Mouse (Mus musculus) liver, embryonic 15.5 days (tissue): ENCODE measurements around the gene Vwf. TPM values are rescaled to one million over a fixed set of nuclear protein-coding genes. Genes with fewer than 3 reads are reported as not detected.

Experiments
- ATAC-seq: fragments of 200-750 bp; cut with Nextera tagmentation; 2 replicates; pipeline ENCODE4 v1.8.0; 2017; ENCODE audit warnings: moderate number of reproducible peaks, mild to moderate bottlenecking, moderate library complexity; ENCODE audit not compliant: insufficient read depth
- H3K27ac ChIP-seq: fragments of 300-500 bp; sonication (generic); replicated peaks from 2 replicates; pipeline ENCODE4 v1.5.1; 2015; ENCODE audit warnings: mild to moderate bottlenecking, inconsistent platforms
- H3K27me3 ChIP-seq: fragments of 300-500 bp; sonication (generic); 2 replicates; pipeline ENCODE4 v1.6.1; 2015; ENCODE audit warnings: mild to moderate bottlenecking, inconsistent platforms
- H3K36me3 ChIP-seq: fragments of 300-500 bp; sonication (generic); replicated peaks from 2 replicates; pipeline ENCODE4 v1.6.1; 2015; ENCODE audit warnings: moderate library complexity, mild to moderate bottlenecking, inconsistent platforms
- H3K4me1 ChIP-seq: fragments of 300-500 bp; sonication (generic); replicated peaks from 2 replicates; pipeline ENCODE4 v1.6.1; 2015; ENCODE audit warnings: inconsistent platforms
- H3K4me2 ChIP-seq: fragments of 300-500 bp; sonication (generic); 2 replicates; pipeline ENCODE4 v1.6.1; 2015; ENCODE audit warnings: moderate library complexity, mild to moderate bottlenecking, inconsistent platforms
- H3K4me3 ChIP-seq: fragments of 300-500 bp; sonication (generic); replicated peaks from 2 replicates; pipeline ENCODE4 v1.5.1; 2015; ENCODE audit warnings: mild to moderate bottlenecking, inconsistent platforms
- H3K9ac ChIP-seq: fragments of 300-500 bp; sonication (generic); 2 replicates; pipeline ENCODE4 v1.6.1; 2015; ENCODE audit warnings: moderate library complexity, mild to moderate bottlenecking, inconsistent platforms
- H3K9me3 ChIP-seq: fragments of 300-500 bp; sonication (generic); replicated peaks from 2 replicates; pipeline ENCODE4 v1.6.1; 2016; ENCODE audit warnings: inconsistent platforms
- WGBS: fragments of 180-500 bp; shearing (Covaris S2); methylation state at CpG from one replicate; pipeline ENCODE4 v1.1.7; 2015; ENCODE audit warnings: mixed read lengths; ENCODE audit not compliant: insufficient replicate concordance; 5-methylcytosine and 5-hydroxymethylcytosine counted together
- polyA plus RNA-seq: library from polyadenylated mRNA; unstranded; fragments of >200 nt; fragmentation: Nextera tagmentation; extraction: Ambion mirVana; gene quantifications from 2 replicates; pipeline ENCODE4 v1.2.1, GENCODE M21; 2015

Vwf gene
- polyA plus RNA-seq, 1 experiment from 2014 or later, result 8.5 TPM

DNA sequence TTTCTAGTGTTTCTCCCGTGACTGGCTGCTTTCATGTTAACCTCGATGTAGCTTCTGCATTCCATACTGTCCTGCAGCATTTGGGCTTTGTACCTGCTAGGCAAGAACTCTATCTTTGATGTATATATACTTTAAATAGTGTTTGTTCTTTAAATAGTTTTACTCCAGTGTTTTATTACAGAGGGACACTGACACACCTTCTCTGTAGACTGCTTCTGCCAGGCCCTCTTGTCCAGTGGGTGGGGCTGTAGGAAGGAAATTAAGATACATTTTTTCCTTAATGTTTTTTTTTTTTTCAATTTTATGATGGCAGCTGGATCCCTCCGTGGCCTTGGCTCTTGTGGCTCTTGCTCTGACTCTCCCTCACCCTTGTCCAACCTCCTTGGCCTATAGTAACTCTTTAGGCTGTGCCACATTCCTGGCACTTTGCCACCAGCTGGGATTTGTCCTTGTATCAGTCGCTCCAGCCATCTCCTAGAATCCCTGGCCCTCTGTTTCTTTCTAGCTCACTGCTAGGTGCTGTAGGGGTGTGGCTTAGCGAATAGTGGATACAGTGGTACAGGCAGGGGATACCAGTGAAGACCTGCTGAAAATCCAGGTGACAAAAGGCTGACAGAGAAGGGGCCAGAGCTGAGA lies 24.9 kb upstream of the Vwf start:
- 54% methylated on average over 5 of the region's 5 CpGs for WGBS
- H3K36me3 ChIP-seq, result no peaks in the 10 kb centered on the region
- no peak for ATAC-seq
- H3K4me3 ChIP-seq, result no peak overlapping the region
- peaks cover 10% of the 10 kb centered on the region for H3K4me1 ChIP-seq
- no peaks in the 10 kb centered on the region for H3K9me3 ChIP-seq
- H3K9ac ChIP-seq, result no peak overlapping the region
- H3K27ac ChIP-seq, result no peak overlapping the region
- no peaks in the 10 kb centered on the region; the same call in 1 of the 2 replicates for H3K27me3 ChIP-seq
- H3K4me2 ChIP-seq, result no peak overlapping the region

DNA sequence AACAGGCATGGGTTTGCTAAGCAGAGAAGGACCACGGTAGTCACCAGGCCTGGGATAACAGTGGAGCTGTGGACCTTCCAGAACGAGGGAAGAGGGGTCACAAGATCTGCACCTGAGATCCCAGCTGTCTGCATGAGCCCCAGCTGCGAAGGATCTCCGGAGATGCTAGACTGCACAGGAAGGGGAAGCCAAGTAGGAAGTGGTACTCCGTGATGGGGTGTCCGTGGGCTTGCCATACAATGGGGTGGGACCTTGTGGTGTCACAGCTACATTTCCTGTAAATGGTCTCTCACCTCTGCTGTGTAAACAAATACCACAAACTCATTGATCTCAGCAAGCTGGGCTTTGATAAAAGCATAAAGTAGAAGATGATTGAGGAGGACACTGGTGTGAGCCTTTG lies 22.5 kb upstream of the Vwf start:
- Histone ChIP-seq H3K4me1 (peaks cover 13% of the 10 kb centered on the region; the same call in 1 of the 2 replicates), H3K27me3 (no peaks in the 10 kb centered on the region; the same call in 1 of the 2 replicates), H3K36me3 (no peaks in the 10 kb centered on the region), H3K27ac (no peak overlapping the region), H3K9me3 (no peaks in the 10 kb centered on the region), H3K4me3 (no peak overlapping the region), H3K4me2 (no peak overlapping the region), H3K9ac (no peak overlapping the region)
- ATAC-seq, result no peak
- 32% methylated on average over 6 of the region's 6 CpGs for WGBS

DNA sequence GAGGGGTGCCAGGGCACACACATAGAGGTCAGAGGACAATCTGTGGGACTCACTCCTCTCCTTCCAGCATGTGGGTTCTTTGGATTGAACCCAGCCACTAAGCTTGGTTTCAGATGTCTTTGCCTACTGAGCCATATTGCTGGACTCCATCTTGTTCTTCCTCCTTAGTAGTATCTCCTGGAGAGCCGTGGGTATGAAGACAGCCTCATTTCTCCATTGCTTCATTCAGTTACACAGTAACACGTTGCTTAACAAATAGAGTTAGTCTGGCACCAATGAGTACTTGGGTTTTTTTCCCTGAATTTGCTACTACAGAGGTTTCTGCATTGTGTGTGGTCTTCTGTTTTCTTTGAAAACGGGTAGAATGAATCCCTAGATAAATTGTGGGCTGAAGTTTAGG lies 20.5 kb upstream of the Vwf start:
- Histone ChIP-seq H3K36me3 (no peaks in the 10 kb centered on the region), H3K27me3 (no peaks in the 10 kb centered on the region; the same call in 1 of the 2 replicates), H3K9ac (no peak overlapping the region), H3K4me2 (no peak overlapping the region), H3K4me3 (no peak overlapping the region), H3K27ac (no peak overlapping the region), H3K9me3 (no peaks in the 10 kb centered on the region), H3K4me1 (peaks cover 13% of the 10 kb centered on the region; the same call in 1 of the 2 replicates)
- no peak for ATAC-seq
- WGBS, result 29% methylated on average over 3 of the region's 3 CpGs

DNA sequence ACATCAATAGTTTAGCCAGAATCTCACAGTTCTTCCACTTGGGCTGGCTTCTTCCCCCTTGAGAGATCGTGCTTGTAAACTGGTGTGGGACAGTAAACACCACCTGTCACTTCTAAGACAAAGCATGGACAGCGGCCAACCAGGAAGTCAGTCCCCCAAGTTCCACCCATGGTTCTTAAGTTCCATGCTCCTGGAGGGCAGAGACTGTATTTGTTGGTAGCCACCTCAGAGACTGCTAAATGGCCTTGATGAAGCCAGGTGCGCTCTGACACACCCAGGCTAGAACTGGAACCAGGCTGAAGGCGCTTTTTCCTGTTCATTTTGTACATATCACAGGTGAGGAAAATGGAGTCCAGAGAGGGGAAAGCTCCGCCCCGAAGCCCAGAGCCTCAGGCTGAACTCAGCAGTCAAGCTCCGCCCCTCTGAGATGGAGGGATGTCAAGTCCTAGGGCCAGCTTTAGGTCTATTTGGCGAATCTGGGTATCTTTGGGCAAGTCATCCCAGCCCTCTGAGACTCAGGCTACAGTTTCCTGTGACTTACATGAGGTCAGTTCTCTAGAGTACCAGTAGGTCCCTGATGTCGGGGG lies 17.9 kb upstream of the Vwf start:
- H3K4me1 ChIP-seq, result peaks cover 13% of the 10 kb centered on the region; the same call in 1 of the 2 replicates
- no peak overlapping the region for H3K4me2 ChIP-seq
- no peak overlapping the region for H3K9ac ChIP-seq
- no peaks in the 10 kb centered on the region for H3K36me3 ChIP-seq
- no peaks in the 10 kb centered on the region for H3K27me3 ChIP-seq
- no peaks in the 10 kb centered on the region for H3K9me3 ChIP-seq
- 67% methylated on average over 9 of the region's 9 CpGs for WGBS
- ATAC-seq, result no peak
- H3K4me3 ChIP-seq, result no peak overlapping the region
- no peak overlapping the region for H3K27ac ChIP-seq

DNA sequence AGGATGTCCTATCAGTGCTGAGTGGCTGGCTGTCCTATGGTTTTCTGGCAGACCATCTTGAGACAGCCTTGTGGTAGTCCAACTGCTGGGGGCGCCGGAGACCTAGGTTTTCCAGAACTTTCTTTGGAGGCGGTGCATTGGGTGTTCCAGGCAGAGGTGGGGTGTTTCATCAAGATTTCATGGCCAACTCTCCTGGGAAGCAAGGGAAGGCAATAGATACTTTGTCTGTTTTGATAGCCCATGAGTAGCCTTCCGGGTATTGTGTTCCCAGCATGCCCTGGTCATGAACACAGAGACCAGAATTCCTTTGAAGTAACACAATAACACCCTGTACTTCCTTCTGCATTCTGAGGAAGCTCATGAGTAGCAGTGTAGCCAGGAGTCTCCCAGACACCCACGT lies 17.1 kb upstream of the Vwf start:
- no peaks in the 10 kb centered on the region for H3K9me3 ChIP-seq
- H3K9ac ChIP-seq, result no peak overlapping the region
- no peak for ATAC-seq
- no peak overlapping the region for H3K4me3 ChIP-seq
- WGBS, result 65% methylated on average over 5 of the region's 5 CpGs
- no peaks in the 10 kb centered on the region for H3K27me3 ChIP-seq
- H3K36me3 ChIP-seq, result no peaks in the 10 kb centered on the region
- peaks cover 16% of the 10 kb centered on the region for H3K4me1 ChIP-seq
- no peak overlapping the region for H3K27ac ChIP-seq
- no peak overlapping the region for H3K4me2 ChIP-seq

DNA sequence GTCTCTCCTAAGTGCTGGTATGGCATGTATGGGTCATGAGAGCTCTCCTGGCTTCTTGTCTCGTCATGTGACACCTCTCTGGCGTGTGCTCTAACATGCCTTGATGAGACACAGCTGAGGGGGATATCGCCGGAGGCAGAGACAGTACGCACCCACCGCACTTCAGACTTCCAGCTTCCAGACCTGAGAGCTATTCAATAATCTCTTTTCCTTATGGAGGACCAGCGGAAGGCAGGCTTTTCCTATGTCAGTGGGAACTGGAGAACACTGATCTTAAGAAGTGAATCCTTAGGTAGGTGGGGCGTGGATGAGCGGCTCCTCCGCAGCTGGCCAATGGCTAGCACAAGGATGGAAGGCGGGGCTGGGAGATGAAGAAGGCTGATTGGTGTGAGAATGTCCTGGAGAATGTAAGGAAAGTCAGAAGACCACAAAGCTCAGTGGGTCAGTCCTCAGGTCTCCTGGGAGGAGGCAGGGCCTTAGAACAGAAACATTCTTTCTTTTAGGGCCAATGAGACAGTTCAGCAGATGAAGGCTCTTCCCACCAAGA lies 13.4 kb upstream of the Vwf start:
- WGBS, result 82% methylated on average over 11 of the region's 11 CpGs

DNA sequence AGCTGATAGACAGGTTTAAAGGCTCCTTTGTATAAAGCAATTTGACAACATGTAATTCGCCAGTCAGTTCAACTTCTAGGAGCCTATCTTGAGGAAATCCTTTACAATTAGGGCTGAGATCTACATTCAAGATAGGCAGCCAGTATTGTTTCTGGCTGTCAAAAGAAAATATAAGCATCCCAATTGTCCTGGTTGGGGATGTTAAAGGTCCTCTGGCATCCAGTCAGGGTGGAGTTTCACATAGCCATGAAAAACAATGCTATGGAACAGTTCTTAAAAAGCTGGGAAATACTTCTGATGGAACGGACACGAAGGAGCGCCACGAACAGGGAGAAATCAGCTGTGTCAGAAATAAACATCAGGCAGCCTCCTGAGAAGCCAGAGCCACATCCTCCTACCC lies 11.6 kb upstream of the Vwf start:
- H3K4me3 ChIP-seq, result no peak overlapping the region
- no peak for ATAC-seq

More for the DNA sequence above, 13.4 kb upstream of the Vwf start:
- Histone ChIP-seq H3K4me1 (peaks cover 12% of the 10 kb centered on the region), H3K27me3 (no peaks in the 10 kb centered on the region), H3K4me3 (no peak overlapping the region), H3K36me3 (no peaks in the 10 kb centered on the region), H3K27ac (no peak overlapping the region), H3K9me3 (no peaks in the 10 kb centered on the region), H3K4me2 (no peak overlapping the region), H3K9ac (no peak overlapping the region)
- no peak for ATAC-seq

DNA sequence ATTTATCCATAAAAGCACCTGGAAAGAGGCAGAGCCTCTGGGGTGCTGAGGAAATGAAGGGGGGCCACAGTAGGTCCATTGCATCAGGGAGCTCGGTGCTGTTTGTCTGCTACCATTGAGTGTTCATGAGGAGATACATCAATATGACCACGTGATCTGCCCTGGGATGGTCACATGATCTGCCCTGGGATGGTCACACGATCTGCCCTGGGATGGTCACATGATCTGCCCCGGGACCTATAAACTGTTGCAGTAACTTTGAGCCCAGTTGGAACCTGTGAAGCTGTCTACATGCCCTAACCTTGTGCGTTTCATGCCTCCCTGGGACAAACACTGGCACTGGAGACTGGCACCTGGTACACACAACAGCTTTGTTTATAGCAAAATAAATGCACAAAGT lies 8.1 kb upstream of the Vwf start:
- Histone ChIP-seq H3K4me2 (no peak overlapping the region), H3K4me3 (no peak overlapping the region), H3K9me3 (no peaks in the 10 kb centered on the region), H3K36me3 (no peaks in the 10 kb centered on the region), H3K4me1 (peaks cover 32% of the 10 kb centered on the region), H3K9ac (no peak overlapping the region), H3K27ac (no peak overlapping the region), H3K27me3 (no peaks in the 10 kb centered on the region)
- ATAC-seq, result no peak
- WGBS, result 68% methylated on average over 5 of the region's 5 CpGs

More for the DNA sequence above, 11.6 kb upstream of the Vwf start:
- Histone ChIP-seq H3K27ac (no peak overlapping the region), H3K27me3 (no peaks in the 10 kb centered on the region), H3K9ac (no peak overlapping the region), H3K36me3 (no peaks in the 10 kb centered on the region), H3K4me1 (peaks cover 15% of the 10 kb centered on the region), H3K4me2 (no peak overlapping the region), H3K9me3 (no peaks in the 10 kb centered on the region)
- 55% methylated on average over 5 of the region's 5 CpGs for WGBS

DNA sequence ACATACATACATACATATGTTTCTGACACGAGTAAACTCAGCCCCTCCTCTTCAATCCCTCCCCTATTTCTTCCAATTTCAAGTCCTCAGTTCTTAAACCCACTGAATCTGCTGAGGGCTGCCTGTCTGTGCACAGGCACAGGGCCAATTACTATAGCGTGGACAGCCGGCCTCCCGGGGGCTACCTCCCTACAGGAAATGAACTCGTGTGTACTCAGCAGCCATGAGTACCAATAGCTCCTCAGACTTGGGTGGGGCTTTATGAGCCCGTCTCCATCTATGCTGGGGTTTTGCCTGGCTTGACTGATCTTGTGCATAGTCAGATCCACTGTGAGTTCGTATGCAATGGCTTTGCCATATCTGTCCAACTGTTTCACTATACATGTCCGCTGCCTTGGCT lies 7.2 kb upstream of the Vwf start:
- H3K36me3 ChIP-seq, result no peaks in the 10 kb centered on the region
- H3K9ac ChIP-seq, result no peak overlapping the region
- no peak overlapping the region for H3K4me2 ChIP-seq
- peaks cover 30% of the 10 kb centered on the region for H3K4me1 ChIP-seq
- H3K4me3 ChIP-seq, result no peak overlapping the region
- 39% methylated on average over 8 of the region's 8 CpGs for WGBS
- no peaks in the 10 kb centered on the region for H3K27me3 ChIP-seq
- H3K27ac ChIP-seq, result no peak overlapping the region
- no peaks in the 10 kb centered on the region for H3K9me3 ChIP-seq
- ATAC-seq, result no peak

DNA sequence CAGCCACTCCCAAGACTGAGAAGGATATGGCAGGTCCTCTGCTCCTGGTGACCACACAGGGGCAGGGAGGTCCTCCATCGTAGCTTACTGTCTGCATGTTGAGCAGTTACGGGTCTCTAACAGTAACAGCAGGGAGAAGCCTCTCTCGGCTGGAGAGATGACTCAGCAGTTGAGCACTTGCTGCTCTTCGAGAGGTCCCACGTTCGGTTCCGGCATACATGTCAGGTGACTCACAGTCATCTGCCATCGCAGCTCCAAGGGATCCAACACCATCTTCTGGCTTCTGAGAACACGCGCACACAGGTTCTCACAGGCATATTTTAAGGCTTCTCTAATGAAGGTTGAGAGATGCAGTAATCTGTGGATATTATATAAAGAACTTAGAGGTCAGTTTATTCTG lies 6.4 kb upstream of the Vwf start:
- 32% methylated on average over 10 of the region's 10 CpGs for WGBS
- no peak overlapping the region for H3K9ac ChIP-seq
- no peak overlapping the region for H3K4me2 ChIP-seq
- H3K9me3 ChIP-seq, result no peaks in the 10 kb centered on the region
- H3K4me3 ChIP-seq, result no peak overlapping the region
- ATAC-seq, result no peak
- H3K27ac ChIP-seq, result no peak overlapping the region
- H3K4me1 ChIP-seq, result peaks cover 24% of the 10 kb centered on the region
- H3K36me3 ChIP-seq, result no peaks in the 10 kb centered on the region
- H3K27me3 ChIP-seq, result no peaks in the 10 kb centered on the region

DNA sequence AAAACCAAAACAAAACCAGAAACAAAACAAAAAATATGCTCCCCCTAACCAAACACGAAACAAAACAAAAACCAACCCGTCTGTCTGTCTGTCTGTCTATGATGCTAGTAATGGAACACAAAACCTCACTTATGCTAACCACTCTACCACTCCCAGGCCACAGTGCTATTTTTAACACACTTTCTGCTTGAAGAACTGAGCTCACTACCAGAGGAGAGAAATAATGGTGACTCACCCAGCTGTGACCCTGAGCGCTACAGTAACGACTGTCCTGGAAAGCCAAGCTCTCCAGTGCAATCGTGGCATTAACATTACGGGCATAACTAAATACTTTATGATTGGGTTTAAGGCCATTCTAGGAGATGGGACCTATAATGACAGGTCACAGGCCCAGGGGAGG lies 5.7 kb upstream of the Vwf start:
- no peaks in the 10 kb centered on the region for H3K36me3 ChIP-seq
- H3K9me3 ChIP-seq, result no peaks in the 10 kb centered on the region
- no peak overlapping the region; the same call in 1 of the 2 replicates for H3K4me2 ChIP-seq
- H3K27me3 ChIP-seq, result no peaks in the 10 kb centered on the region
- no peak overlapping the region for H3K27ac ChIP-seq
- no peak overlapping the region for H3K9ac ChIP-seq
- peaks cover 24% of the 10 kb centered on the region for H3K4me1 ChIP-seq
- no peak for ATAC-seq
- 48% methylated on average over 6 of the region's 6 CpGs for WGBS
- H3K4me3 ChIP-seq, result no peak overlapping the region
